ENCODE assay signal across 17 mouse cellular contexts in the genomic region with DNA sequence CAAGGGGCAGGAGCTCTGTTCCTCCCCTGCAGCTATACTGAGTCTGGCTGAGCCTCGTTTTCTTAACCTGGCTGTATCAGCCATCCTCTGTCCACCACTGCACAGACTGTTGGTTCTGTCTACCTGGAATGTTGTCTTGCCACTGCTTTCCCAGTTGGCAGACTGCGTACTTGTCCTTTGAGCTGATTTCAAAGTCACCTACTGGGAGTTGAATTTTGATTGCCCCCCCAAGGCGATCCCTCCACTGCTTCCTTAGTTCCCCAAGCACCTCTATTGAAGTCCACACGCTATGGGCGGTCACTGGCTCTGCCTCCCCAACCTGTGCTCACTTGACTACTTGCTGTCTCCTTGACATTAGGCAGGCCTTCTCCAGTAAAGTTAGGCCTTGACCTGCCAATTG. TPM values are rescaled to one million over a fixed set of nuclear protein-coding genes. Genes with fewer than 3 reads are reported as not detected.
DNase-seq lines count a peak whose midpoint lies in the region; ATAC-seq and TF ChIP-seq lines count a peak whose summit lies in the region.
"Had no signal": no experiment of that assay in that cellular context is flagged by ENCODE, and none has a peak within 500 bp of the region (broad histone marks: within the 10 kb centered on the region; RNA-seq: fewer than 3 reads in every experiment).

No protein-coding gene starts in this region.

- H3K36me3 ChIP-seq in heart, adult 2 months (ENCODE audit: control insufficient read depth, insufficient read depth, low read length) = no peaks in the 10 kb centered on the region
- H3K36me3 ChIP-seq in heart, postnatal 0 days (replicated peaks; ENCODE audit: control insufficient read depth, insufficient read depth, low read length) = peaks cover 8% of the 10 kb centered on the region; the same call in 1 of the 2 replicates
- H3K36me3 ChIP-seq in megakaryocyte, embryonic 14.5 days (replicated peaks; ENCODE audit: low read length) = peaks cover 99% of the 10 kb centered on the region
- peaks cover 27% of the 10 kb centered on the region for H3K36me3 ChIP-seq in forebrain, embryonic 14.5 days (ENCODE audit: control insufficient read depth, insufficient read depth, low read length)
- H3K36me3 ChIP-seq: hindbrain, embryonic 15.5 days; midbrain, embryonic 15.5 days had no signal

- H3K9me3 ChIP-seq in heart, postnatal 0 days (replicated peaks; ENCODE audit: control insufficient read depth, low read length) = no peaks in the 10 kb centered on the region
- no peaks in the 10 kb centered on the region for H3K9me3 ChIP-seq in megakaryocyte, embryonic 14.5 days
- H3K9me3 ChIP-seq in forebrain, embryonic 14.5 days (replicated peaks; ENCODE audit: control insufficient read depth, low read length) = no peaks in the 10 kb centered on the region
- H3K9me3 ChIP-seq: forebrain, embryonic 15.5 days; hindbrain, embryonic 15.5 days; midbrain, embryonic 15.5 days had no signal

- no peak for DNase-seq in heart, adult 2 months
- DNase-seq in heart, adult 8-10 months (ENCODE audit: low spot score) = no peak
- no peak for DNase-seq in heart, postnatal 0 days (ENCODE audit: low spot score)
- DNase-seq in heart, postnatal 25 days (ENCODE audit: low spot score) = no peak
- DNase-seq in forebrain, embryonic 14.5 days (ENCODE audit: low spot score) = no peak
- DNase-seq in spleen, postnatal 10 days (ENCODE audit: low spot score in 2 of 2) = no peak
- DNase-seq: adrenal gland, adult 8-10 months; cerebellum, adult 11-12 months; cerebellum, postnatal 25 days; thymus, postnatal 36 days had no signal

- peak overlapping the region; percentile 17; the same call in 1 of the 2 replicates for H3K27ac ChIP-seq in heart, adult 2 months
- peak overlapping the region; percentile 91 for H3K27ac ChIP-seq in heart, postnatal 0 days (ENCODE audit: low read depth)
- no peak overlapping the region for H3K27ac ChIP-seq in forebrain, embryonic 14.5 days (ENCODE audit: low read depth, low read length)
- H3K27ac ChIP-seq: forebrain, embryonic 15.5 days; hindbrain, embryonic 15.5 days; midbrain, embryonic 15.5 days had no signal

- H3K4me3 ChIP-seq in heart, adult 2 months = no peak overlapping the region
- no peak overlapping the region for H3K4me3 ChIP-seq in heart, postnatal 0 days (ENCODE audit: low read depth, low read length)
- peak overlapping the region; percentile 73 for H3K4me3 ChIP-seq in megakaryocyte, embryonic 14.5 days (replicated peaks)
- no peak overlapping the region for H3K4me3 ChIP-seq in forebrain, embryonic 14.5 days (ENCODE audit: low read depth, low read length)
- H3K4me3 ChIP-seq: forebrain, embryonic 15.5 days; hindbrain, embryonic 15.5 days; midbrain, embryonic 15.5 days had no signal

- no peak for TF ChIP-seq CTCF in heart, adult 2 months (IDR thresholded peaks at IDR 0.05)
- no peak for TF ChIP-seq CTCF in heart, postnatal 0 days (IDR thresholded peaks at IDR 0.05; ENCODE audit: low read depth)

- TF ChIP-seq POLR2A in heart, adult 2 months (IDR thresholded peaks at IDR 0.05; ENCODE audit: insufficient read depth, low read depth, low read length) = no peak

- WGBS in heart, adult 2 months = 86% methylated on average over 5 of the region's 5 CpGs
- WGBS in heart, postnatal 0 days = 54% methylated on average over 5 of the region's 5 CpGs
- WGBS in forebrain, embryonic 14.5 days = 58% methylated on average over 5 of the region's 5 CpGs

- no peak for ATAC-seq in heart, postnatal 0 days (ENCODE audit: insufficient read depth, low read depth)
- no peak for ATAC-seq in megakaryocyte, adult 5-6 weeks (ENCODE audit: poor library complexity, severe bottlenecking)
- ATAC-seq in forebrain, embryonic 14.5 days = no peak
- ATAC-seq: forebrain, embryonic 15.5 days; intestine, embryonic 16.5 days; lung, postnatal 0 days; midbrain, embryonic 15.5 days had no signal

- H3K79me2 ChIP-seq in heart, adult 2 months (replicated peaks; ENCODE audit: control insufficient read depth, insufficient read depth, low read length) = peaks cover 1% of the 10 kb centered on the region; the same call in 1 of the 2 replicates

- no peak for TF ChIP-seq EP300 in heart, adult 2 months (IDR thresholded peaks at IDR 0.05; ENCODE audit: insufficient read depth, low read depth, low read length)
- no peak for TF ChIP-seq EP300 in heart, postnatal 0 days (IDR thresholded peaks at IDR 0.05; ENCODE audit: low read depth)

- H3K4me2 ChIP-seq in heart, postnatal 0 days (ENCODE audit: low read depth, low read length) = no peak overlapping the region
- H3K4me2 ChIP-seq in forebrain, embryonic 14.5 days (ENCODE audit: low read length) = no peak overlapping the region
- H3K4me2 ChIP-seq: forebrain, embryonic 15.5 days; hindbrain, embryonic 15.5 days; midbrain, embryonic 15.5 days had no signal

- peaks cover 9% of the 10 kb centered on the region for H3K4me1 ChIP-seq in heart, adult 2 months (ENCODE audit: control insufficient read depth, insufficient read depth, low read length)
- H3K4me1 ChIP-seq in heart, postnatal 0 days (ENCODE audit: control insufficient read depth, insufficient read depth) = peaks cover 65% of the 10 kb centered on the region
- H3K4me1 ChIP-seq in megakaryocyte, embryonic 14.5 days = peaks cover 100% of the 10 kb centered on the region
- peaks cover 1% of the 10 kb centered on the region; the same call in 1 of the 2 replicates for H3K4me1 ChIP-seq in forebrain, embryonic 14.5 days (ENCODE audit: control insufficient read depth, insufficient read depth, low read length)
- H3K4me1 ChIP-seq: forebrain, embryonic 15.5 days; hindbrain, embryonic 15.5 days; midbrain, embryonic 15.5 days had no signal

- intact Hi-C loops in heart, adult 2 months (cut with DNase I) = no loop called here
- intact Hi-C loops in heart, postnatal 25 days (cut with DNase I) = no loop called here

- no peaks in the 10 kb centered on the region for H3K27me3 ChIP-seq in heart, adult 2 months (ENCODE audit: control insufficient read depth, insufficient read depth, low read length)
- no peaks in the 10 kb centered on the region for H3K27me3 ChIP-seq in heart, postnatal 0 days (ENCODE audit: control insufficient read depth, insufficient read depth, low read length)
- no peaks in the 10 kb centered on the region for H3K27me3 ChIP-seq in megakaryocyte, embryonic 14.5 days (replicated peaks)
- H3K27me3 ChIP-seq in forebrain, embryonic 14.5 days (replicated peaks; ENCODE audit: control insufficient read depth, insufficient read depth, low read length) = no peaks in the 10 kb centered on the region
- H3K27me3 ChIP-seq: forebrain, embryonic 15.5 days; hindbrain, embryonic 15.5 days; midbrain, embryonic 15.5 days had no signal

- no peak overlapping the region for H3K9ac ChIP-seq in heart, adult 2 months (ENCODE audit: low read depth, low read length)
- H3K9ac ChIP-seq in heart, postnatal 0 days (replicated peaks; ENCODE audit: low read depth, low read length) = no peak overlapping the region
- H3K9ac ChIP-seq in forebrain, embryonic 14.5 days (ENCODE audit: low read length) = no peak overlapping the region
- H3K9ac ChIP-seq: forebrain, embryonic 15.5 days; hindbrain, embryonic 15.5 days; midbrain, embryonic 15.5 days had no signal

RNA-seq across cellular contexts. Expression of a gene that starts 9.1 kb away (rescaled TPM):
- 10 to 100 TPM in 1 of 2 experiments, 1 to 10 TPM in 1; 8.9 to 18.9 TPM for total RNA-seq in heart, adult 2 months (2021)
- 16.6 and 18.1 TPM in 2 replicates for polyA plus RNA-seq in heart, adult 2 months (2012; rRNA removed)
- total RNA-seq in heart, adult 8-10 months (2022) = 10 to 100 TPM; 12.6 to 22.5 (median 14.9) TPM
- 93.0 and 120 TPM in 2 replicates for total RNA-seq in heart, postnatal 0 days (2014; rRNA removed; ENCODE audit: low replicate concordance)
- 19.0 and 19.7 TPM in 2 replicates for polyA plus RNA-seq in heart, postnatal 0 days (2015; fragmentation: Nextera tagmentation; extraction: Ambion mirVana)
- 1 to 10 TPM; 7.3 to 8.0 TPM for total RNA-seq in heart, postnatal 25 days (2021)
- polyA plus RNA-seq in megakaryocyte, embryonic 14.5 days (2012; ENCODE audit: insufficient read depth, low replicate concordance) = 106 and 116 TPM in 2 replicates
- total RNA-seq in megakaryocyte, adult 5-6 weeks (2015) = 9.0 and 14.4 TPM in 2 replicates
- 14.3 and 18.0 TPM in 2 replicates for total RNA-seq in megakaryocyte, adult 5-6 weeks (2017)
- 85.3 and 96.7 TPM in 2 replicates for polyA plus RNA-seq in forebrain, embryonic 14.5 days (2014; fragmentation: Nextera tagmentation; extraction: Ambion mirVana)

RNA-seq across cellular contexts. Expression of a gene that starts 56.4 kb away (rescaled TPM):
- 10 to 100 TPM; 20.6 to 23.4 TPM for total RNA-seq in heart, adult 2 months (2021)
- 20.6 and 41.2 TPM in 2 replicates for polyA plus RNA-seq in heart, adult 2 months (2012; rRNA removed)
- total RNA-seq in heart, adult 8-10 months (2022) = 10 to 100 TPM; 19.3 to 23.9 (median 22.6) TPM
- total RNA-seq in heart, postnatal 0 days (2014; rRNA removed; ENCODE audit: low replicate concordance) = 12.9 and 14.3 TPM in 2 replicates
- polyA plus RNA-seq in heart, postnatal 0 days (2015; fragmentation: Nextera tagmentation; extraction: Ambion mirVana) = 13.7 and 13.8 TPM in 2 replicates
- 10 to 100 TPM; 21.4 to 25.0 TPM for total RNA-seq in heart, postnatal 25 days (2021)
- 9.7 and 15.6 TPM in 2 replicates for polyA plus RNA-seq in megakaryocyte, embryonic 14.5 days (2012; ENCODE audit: insufficient read depth, low replicate concordance)
- total RNA-seq in megakaryocyte, adult 5-6 weeks (2015) = 7.0 and 10.2 TPM in 2 replicates
- 1.9 and 4.5 TPM in 2 replicates for total RNA-seq in megakaryocyte, adult 5-6 weeks (2017)
- polyA plus RNA-seq in forebrain, embryonic 14.5 days (2014; fragmentation: Nextera tagmentation; extraction: Ambion mirVana) = 4.2 and 4.3 TPM in 2 replicates
